Mouse (Mus musculus): ENCODE results near the gene Ostc.

DNA sequence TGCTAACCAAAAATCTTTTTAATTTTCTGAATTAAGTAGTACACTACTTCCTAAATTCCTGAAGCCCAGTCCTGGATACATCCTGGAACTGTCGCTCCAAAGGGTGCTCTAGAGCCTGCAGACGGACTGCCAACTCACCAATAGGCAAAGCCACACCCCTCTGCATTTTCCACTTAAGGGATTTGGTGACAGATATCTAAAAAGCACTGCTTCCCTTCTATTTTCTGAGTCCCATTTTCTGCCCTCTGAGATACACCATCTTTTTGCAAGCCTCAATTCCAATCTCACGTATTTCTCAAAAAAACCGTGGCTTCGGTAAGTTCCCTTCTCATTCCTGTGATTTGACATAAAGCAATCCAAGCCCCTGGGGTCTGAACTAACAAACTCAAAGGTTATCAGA, 715 bp downstream of the Ostc start:
- TF ChIP-seq CTCF (IDR thresholded peaks at IDR 0.05; ENCODE audit: low read depth, low read length): no peak
- TF ChIP-seq POLR2A (IDR thresholded peaks at IDR 0.05; ENCODE audit: borderline replicate concordance, low read depth, low read length): no peak

All from bone marrow macrophage, adult 2 months (primary cell).